Mouse (Mus musculus) lung, embryonic 16.5 days (tissue): ENCODE results near the gene Pdlim5. TPM values are rescaled to one million over a fixed set of nuclear protein-coding genes. Genes with fewer than 3 reads are reported as not detected.

ENCODE experiments used
- ATAC-seq: fragments of 200-750 bp; cut with Nextera tagmentation; 2 replicates; pipeline ENCODE4 v1.8.0; 2017; ENCODE audit warnings: low read depth, mild to moderate bottlenecking, moderate library complexity
- H3K27ac ChIP-seq: fragments of 300-500 bp; sonication (generic); 2 replicates; pipeline ENCODE4 v1.5.1; 2014; ENCODE audit warnings: mild to moderate bottlenecking, control low read depth, low read length
- H3K27me3 ChIP-seq: fragments of 300-500 bp; sonication (generic); 2 replicates; pipeline ENCODE4 v1.6.1; 2014; ENCODE audit warnings: low read depth, low read length, mixed read lengths; ENCODE audit not compliant: control insufficient read depth, insufficient read depth
- H3K36me3 ChIP-seq: fragments of 300-500 bp; sonication (generic); 2 replicates; pipeline ENCODE4 v1.6.1; 2014; ENCODE audit warnings: low read length; ENCODE audit not compliant: control insufficient read depth, insufficient read depth
- H3K4me1 ChIP-seq: fragments of 300-500 bp; sonication (generic); replicated peaks from 2 replicates; pipeline ENCODE4 v1.6.1; 2014; ENCODE audit warnings: low read length, mixed read lengths; ENCODE audit not compliant: control insufficient read depth, insufficient read depth
- H3K4me2 ChIP-seq: fragments of 300-500 bp; sonication (generic); 2 replicates; pipeline ENCODE4 v1.6.1; 2014; ENCODE audit warnings: low read depth, low read length, control low read depth
- H3K4me3 ChIP-seq: fragments of 300-500 bp; sonication (generic); 2 replicates; pipeline ENCODE4 v1.5.1; 2014; ENCODE audit warnings: mild to moderate bottlenecking, low read length, control low read depth
- H3K9ac ChIP-seq: fragments of 300-500 bp; sonication (generic); 2 replicates; pipeline ENCODE4 v1.6.1; 2014; ENCODE audit warnings: low read length, control low read depth
- H3K9me3 ChIP-seq: fragments of 300-500 bp; sonication (generic); 2 replicates; pipeline ENCODE4 v1.6.1; 2016; ENCODE audit warnings: low read length; ENCODE audit not compliant: control insufficient read depth
- WGBS: fragments of 180-500 bp; shearing (Covaris S2); extraction: QIAGEN DNeasy Blood & Tissue Kit; methylation state at CpG from one replicate; pipeline ENCODE4 v1.1.7; 2014; 5-methylcytosine and 5-hydroxymethylcytosine counted together
- polyA plus RNA-seq: library from polyadenylated mRNA; unstranded; fragments of >200 nt; fragmentation: Nextera tagmentation; extraction: Ambion mirVana; gene quantifications from 2 replicates; pipeline ENCODE4 v1.2.1, GENCODE M21; 2015

Pdlim5 gene
- polyA plus RNA-seq, 1 experiment from 2014 or later: 28.3 TPM

GRCm38 (mm10) chr3:142436212-142436611, 40.7 kb upstream of the Pdlim5 start:
- ATAC-seq: no peak
- Histone ChIP-seq H3K27ac (no peak overlapping the region), H3K27me3 (no peaks in the 10 kb centered on the region), H3K4me3 (no peak overlapping the region), H3K9ac (no peak overlapping the region), H3K9me3 (no peaks in the 10 kb centered on the region), H3K4me2 (no peak overlapping the region), H3K4me1 (peaks cover 11% of the 10 kb centered on the region; the same call in 1 of the 2 replicates), H3K36me3 (no peaks in the 10 kb centered on the region)
- 72% methylated on average over 5 of the region's 5 CpGs for WGBS

- H3K9me3 ChIP-seq: no peaks in the 10 kb centered on the region
- ATAC-seq: no peak
- H3K36me3 ChIP-seq: no peaks in the 10 kb centered on the region
- H3K4me3 ChIP-seq: no peak overlapping the region
- H3K4me1 ChIP-seq: peaks cover 5% of the 10 kb centered on the region; the same call in 1 of the 2 replicates
- H3K27ac ChIP-seq: no peak overlapping the region
- H3K27me3 ChIP-seq: no peaks in the 10 kb centered on the region
- WGBS: 45% methylated on average over 4 of the region's 4 CpGs
- no peak overlapping the region for H3K4me2 ChIP-seq
- H3K9ac ChIP-seq: no peak overlapping the region
These were observed 39.3 kb upstream of the Pdlim5 start for GRCm38 (mm10) chr3:142434786-142435168.

DNA sequence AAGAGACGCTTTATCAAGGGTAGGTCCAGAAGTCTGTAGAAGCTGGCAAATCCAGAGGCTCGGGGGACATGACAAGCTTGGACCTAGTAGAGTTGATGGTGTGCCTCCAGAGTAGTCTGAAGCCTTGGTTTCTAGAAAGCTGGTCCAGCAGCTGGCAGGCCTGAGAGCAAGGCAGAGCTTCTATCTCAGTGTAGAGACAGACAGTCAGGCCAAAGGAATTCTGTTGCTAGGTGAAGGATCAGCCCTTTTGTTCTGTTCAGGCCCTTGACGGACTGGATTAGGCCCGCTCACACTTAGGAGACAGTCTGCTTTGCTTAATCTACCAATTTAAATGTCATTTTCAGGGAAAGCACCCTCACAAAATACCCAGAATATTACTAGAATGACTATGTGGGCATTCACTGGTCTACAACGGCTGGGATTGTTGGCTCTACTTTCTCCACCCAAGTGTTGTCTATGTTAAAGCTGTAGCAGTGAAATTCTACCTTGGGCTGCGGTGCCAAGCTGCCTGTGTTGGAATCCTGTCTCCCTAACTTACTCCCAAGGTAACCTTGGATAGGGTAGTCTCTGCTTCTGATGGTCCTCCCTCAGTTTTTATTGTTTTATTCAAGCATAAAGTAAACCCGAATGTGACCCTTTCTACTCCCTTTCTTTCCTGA, 38.8 kb upstream of the Pdlim5 start:
- ATAC-seq: no peak
- H3K4me1 ChIP-seq: 0 out of 2 replicates have a peak, but pooled peaks cover 3% of the 10 kb centered on the region

DNA sequence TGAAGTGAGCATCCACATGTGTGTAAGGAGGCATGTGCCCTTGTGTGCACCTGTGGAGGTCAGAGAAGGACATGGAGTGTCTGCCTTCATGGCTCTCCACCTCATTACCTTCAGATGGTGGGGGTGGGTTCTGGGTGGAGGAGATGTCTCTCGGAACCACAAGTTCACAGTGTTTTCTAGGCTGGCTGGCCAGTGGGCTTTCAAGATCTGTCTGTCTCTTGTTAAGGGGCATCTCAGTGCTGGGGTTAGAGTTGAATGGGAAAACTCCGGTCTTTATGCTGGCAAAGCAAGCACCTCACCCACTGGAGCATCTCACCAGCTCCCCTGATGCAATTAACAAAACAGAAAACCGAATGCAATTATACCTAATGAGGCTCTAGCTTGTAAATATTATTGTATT, 36.0 kb upstream of the Pdlim5 start:
- no peak overlapping the region for H3K4me2 ChIP-seq
- H3K27ac ChIP-seq: no peak overlapping the region
- H3K36me3 ChIP-seq: no peaks in the 10 kb centered on the region
- no peaks in the 10 kb centered on the region for H3K4me1 ChIP-seq
- no peak overlapping the region for H3K9ac ChIP-seq
- ATAC-seq: no peak
- 77% methylated on average over 3 of the region's 3 CpGs for WGBS
- H3K4me3 ChIP-seq: no peak overlapping the region
- H3K9me3 ChIP-seq: no peaks in the 10 kb centered on the region
- H3K27me3 ChIP-seq: no peaks in the 10 kb centered on the region

More for the DNA sequence above, 38.8 kb upstream of the Pdlim5 start:
- Histone ChIP-seq H3K4me2 (no peak overlapping the region), H3K4me3 (no peak overlapping the region), H3K27ac (no peak overlapping the region), H3K27me3 (no peaks in the 10 kb centered on the region), H3K36me3 (no peaks in the 10 kb centered on the region), H3K9me3 (no peaks in the 10 kb centered on the region), H3K9ac (no peak overlapping the region)
- 57% methylated on average over 7 of the region's 7 CpGs for WGBS

DNA sequence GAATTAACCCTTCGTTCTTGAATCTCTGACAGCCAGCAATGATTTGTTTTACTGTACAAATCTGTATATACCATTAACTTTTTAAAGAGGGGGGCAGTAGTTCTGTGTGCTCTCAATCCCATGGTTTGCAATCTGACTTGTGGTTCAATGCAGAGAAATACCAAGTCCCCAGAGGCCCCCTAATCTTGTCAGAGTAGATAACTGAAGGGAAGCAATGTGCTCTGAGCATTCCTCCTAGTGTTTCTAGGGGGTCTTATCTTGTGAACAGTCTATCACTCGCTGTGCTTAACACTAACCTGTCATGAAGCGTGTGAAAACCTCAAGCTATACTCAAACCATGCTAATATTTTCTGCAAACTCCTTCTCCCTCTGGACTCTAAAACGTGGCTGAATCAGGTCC, 34.6 kb upstream of the Pdlim5 start:
- Histone ChIP-seq H3K36me3 (no peaks in the 10 kb centered on the region), H3K9ac (no peak overlapping the region), H3K27me3 (no peaks in the 10 kb centered on the region), H3K4me2 (no peak overlapping the region), H3K4me3 (no peak overlapping the region), H3K9me3 (no peaks in the 10 kb centered on the region), H3K4me1 (no peaks in the 10 kb centered on the region), H3K27ac (no peak overlapping the region)
- WGBS: 51% methylated on average over 4 of the region's 4 CpGs
- no peak for ATAC-seq

GRCm38 (mm10) chr3:142426806-142427205, 31.3 kb upstream of the Pdlim5 start:
- Histone ChIP-seq H3K4me1 (peaks cover 3% of the 10 kb centered on the region; the same call in 1 of the 2 replicates), H3K27me3 (no peaks in the 10 kb centered on the region), H3K9ac (no peak overlapping the region), H3K4me3 (no peak overlapping the region), H3K4me2 (no peak overlapping the region), H3K27ac (no peak overlapping the region), H3K9me3 (no peaks in the 10 kb centered on the region), H3K36me3 (no peaks in the 10 kb centered on the region)
- WGBS: 65% methylated on average over 3 of the region's 3 CpGs
- no peak for ATAC-seq

GRCm38 (mm10) chr3:142424134-142424533, 28.6 kb upstream of the Pdlim5 start:
- Histone ChIP-seq H3K27ac (peak overlapping the region; percentile 30; the same call in 1 of the 2 replicates), H3K27me3 (no peaks in the 10 kb centered on the region), H3K9ac (no peak overlapping the region), H3K4me3 (no peak overlapping the region), H3K36me3 (no peaks in the 10 kb centered on the region), H3K9me3 (no peaks in the 10 kb centered on the region), H3K4me2 (no peak overlapping the region), H3K4me1 (peaks cover 3% of the 10 kb centered on the region; the same call in 1 of the 2 replicates)
- WGBS: 54% methylated on average over 1 of the region's 1 CpGs
- peak; percentile 51; the same call in 1 of the 2 replicates for ATAC-seq

- Histone ChIP-seq H3K4me2 (no peak overlapping the region), H3K27ac (peak overlapping the region; percentile 30; the same call in 1 of the 2 replicates), H3K27me3 (no peaks in the 10 kb centered on the region), H3K9me3 (no peaks in the 10 kb centered on the region), H3K4me3 (no peak overlapping the region), H3K36me3 (no peaks in the 10 kb centered on the region), H3K4me1 (peaks cover 3% of the 10 kb centered on the region; the same call in 1 of the 2 replicates), H3K9ac (no peak overlapping the region)
- 28% methylated on average over 4 of the region's 4 CpGs for WGBS
- ATAC-seq: no peak
These were observed 28.0 kb upstream of the Pdlim5 start for GRCm38 (mm10) chr3:142423501-142423917.

DNA sequence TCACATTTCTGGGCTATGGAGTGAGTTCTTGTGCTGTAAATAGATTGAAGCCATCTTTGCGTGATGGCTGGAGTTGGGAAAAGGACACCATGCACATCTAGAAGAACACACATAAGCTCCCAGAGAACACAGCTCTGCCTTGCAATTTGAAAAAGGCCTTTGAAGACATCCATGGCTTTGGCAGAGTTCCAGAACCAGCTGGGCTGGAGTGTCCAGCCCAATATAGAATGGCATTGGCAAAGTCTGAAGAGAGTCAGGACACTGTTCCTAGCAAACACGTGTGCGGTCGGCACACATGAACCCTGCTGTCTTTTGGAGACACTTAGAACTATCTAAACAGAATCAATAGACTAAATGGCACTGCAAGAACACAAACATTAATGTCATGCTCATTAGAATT, 26.7 kb upstream of the Pdlim5 start:
- H3K36me3 ChIP-seq: no peaks in the 10 kb centered on the region
- no peaks in the 10 kb centered on the region for H3K27me3 ChIP-seq
- no peak overlapping the region for H3K9ac ChIP-seq
- H3K27ac ChIP-seq: no peak overlapping the region
- H3K4me1 ChIP-seq: peaks cover 3% of the 10 kb centered on the region; the same call in 1 of the 2 replicates
- no peak overlapping the region for H3K4me3 ChIP-seq
- H3K4me2 ChIP-seq: no peak overlapping the region
- H3K9me3 ChIP-seq: no peaks in the 10 kb centered on the region
- no peak for ATAC-seq
- WGBS: 60% methylated on average over 4 of the region's 4 CpGs
